Mouse (Mus musculus) stomach, postnatal 0 days (tissue): Measurements from ENCODE around the gene Sec14l1.

Source experiments
- CTCF ChIP-seq: IDR thresholded peaks from 2 replicates; pipeline ENCODE4 v1.5.1; 2016; ENCODE audit warnings: antibody characterized with exemption, low read depth, mild to moderate bottlenecking, moderate library complexity
- EP300 ChIP-seq: optimal IDR thresholded peaks from 2 replicates; pipeline ENCODE3; 2016; ENCODE audit warnings: antibody characterized with exemption

DNA sequence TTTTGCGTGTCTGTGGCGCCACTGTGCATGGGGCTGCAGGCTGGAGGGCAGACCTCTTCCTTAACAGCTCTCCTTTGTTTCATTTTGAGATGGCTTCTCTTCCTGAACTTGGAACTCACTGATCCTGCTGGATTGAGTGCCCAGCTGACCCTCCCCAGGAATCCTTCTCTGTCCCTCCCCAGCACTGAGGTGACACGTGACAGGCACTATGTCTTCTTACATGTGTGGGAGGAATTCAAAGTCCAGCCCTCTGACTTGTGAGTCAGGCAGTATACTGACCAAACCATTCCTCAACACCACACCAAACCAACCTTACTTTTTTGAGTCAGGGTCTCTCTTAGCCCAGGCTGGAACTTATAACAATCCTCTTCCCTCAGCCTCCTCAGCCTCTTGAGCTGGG lies 16.2 kb upstream of the Sec14l1 start:
- TF ChIP-seq EP300 (no peak), CTCF (no peak)
